ENCODE assay signal across 13 mouse cellular contexts in genomic region chr17:27200801-27201200, GRCm38 (mm10). TPM values are rescaled to one million over a fixed set of nuclear protein-coding genes. Genes with fewer than 3 reads are reported as not detected.
A peak's percentile ranks its signal among the peaks of the same experiment; 100 is the strongest.
DNase-seq lines count a peak whose midpoint lies in the region; ATAC-seq and TF ChIP-seq lines count a peak whose summit lies in the region.
"Had no signal": no experiment of that assay in that cellular context is flagged by ENCODE, and none has a peak within 500 bp of the region (broad histone marks: within the 10 kb centered on the region; RNA-seq: fewer than 3 reads in every experiment).

No protein-coding gene starts in this region.

- TF ChIP-seq POLR2A in limb, embryonic 14.5 days (IDR thresholded peaks at IDR 0.05; ENCODE audit: borderline replicate concordance, extremely low read depth, insufficient read depth, insufficient read length): no peak

- H3K9me3 ChIP-seq in hindbrain, embryonic 12.5 days (replicated peaks): no peaks in the 10 kb centered on the region
- no peaks in the 10 kb centered on the region for H3K9me3 ChIP-seq in hindbrain, embryonic 14.5 days (ENCODE audit: control insufficient read depth, low read length)
- no peaks in the 10 kb centered on the region for H3K9me3 ChIP-seq in limb, embryonic 14.5 days (ENCODE audit: control insufficient read depth, low read length)
- H3K9me3 ChIP-seq: heart, embryonic 12.5 days; intestine, embryonic 15.5 days; liver, embryonic 13.5 days had no signal

- H3K4me1 ChIP-seq in hindbrain, embryonic 12.5 days: peaks cover 46% of the 10 kb centered on the region
- H3K4me1 ChIP-seq in hindbrain, embryonic 14.5 days (replicated peaks; ENCODE audit: control insufficient read depth, insufficient read depth, low read length): peaks cover 16% of the 10 kb centered on the region
- peaks cover 20% of the 10 kb centered on the region for H3K4me1 ChIP-seq in limb, embryonic 14.5 days (ENCODE audit: control insufficient read depth, insufficient read depth, low read length)

- DNase-seq in hindbrain, embryonic 14.5 days (ENCODE audit: low spot score): no peak
- DNase-seq in NIH3T3 (ENCODE audit: low read depth): peak; percentile 34
- DNase-seq in gastrocnemius, postnatal 25 days: peak; percentile 55
- DNase-seq in limb, embryonic 14.5 days (ENCODE audit: low spot score): peak; percentile 57
- DNase-seq in thymus, postnatal 10 days (ENCODE audit: low spot score in 2 of 2): no peak
- no peak for DNase-seq in urinary bladder, postnatal 36 days (ENCODE audit: low spot score in 2 of 2)
- DNase-seq: cerebellum, adult 9-10 months; liver, embryonic 13.5 days; midbrain, embryonic 14.5 days had no signal

- no peak overlapping the region for H3K4me2 ChIP-seq in hindbrain, embryonic 12.5 days (replicated peaks)
- H3K4me2 ChIP-seq in hindbrain, embryonic 14.5 days (replicated peaks): no peak overlapping the region
- H3K4me2 ChIP-seq in limb, embryonic 14.5 days (replicated peaks; ENCODE audit: low read depth, low read length, severe bottlenecking): no peak overlapping the region
- H3K4me2 ChIP-seq: heart, embryonic 12.5 days; intestine, embryonic 15.5 days; liver, embryonic 13.5 days had no signal

- H3K4me3 ChIP-seq in hindbrain, embryonic 12.5 days: no peak overlapping the region
- H3K4me3 ChIP-seq in hindbrain, embryonic 14.5 days (replicated peaks; ENCODE audit: low read length): no peak overlapping the region
- no peak overlapping the region for H3K4me3 ChIP-seq in limb, embryonic 14.5 days (replicated peaks; ENCODE audit: low read length)
- H3K4me3 ChIP-seq: erythroblast, embryonic 14.5 days; heart, embryonic 12.5 days; intestine, embryonic 15.5 days; liver, embryonic 13.5 days had no signal

- no peak for ATAC-seq in hindbrain, embryonic 12.5 days (ENCODE audit: low FRiP score)
- no peak for ATAC-seq in hindbrain, embryonic 14.5 days (ENCODE audit: low FRiP score)
- ATAC-seq in limb, embryonic 14.5 days (ENCODE audit: low FRiP score, low read depth): no peak
- ATAC-seq: intestine, embryonic 15.5 days had no signal

- H3K27me3 ChIP-seq in hindbrain, embryonic 12.5 days: no peaks in the 10 kb centered on the region
- H3K27me3 ChIP-seq in hindbrain, embryonic 14.5 days (ENCODE audit: control insufficient read depth, insufficient read depth, low read length): no peaks in the 10 kb centered on the region
- H3K27me3 ChIP-seq in limb, embryonic 14.5 days (ENCODE audit: control insufficient read depth, insufficient read depth, low read length): no peaks in the 10 kb centered on the region
- H3K27me3 ChIP-seq: intestine, embryonic 15.5 days; liver, embryonic 13.5 days had no signal

- no peak overlapping the region for H3K27ac ChIP-seq in hindbrain, embryonic 12.5 days
- H3K27ac ChIP-seq in hindbrain, embryonic 14.5 days: no peak overlapping the region
- H3K27ac ChIP-seq in limb, embryonic 14.5 days (replicated peaks; ENCODE audit: low read depth, low read length): no peak overlapping the region
- H3K27ac ChIP-seq: intestine, embryonic 15.5 days; liver, embryonic 13.5 days had no signal

- 0 out of 2 replicates have a peak overlapping the region, but pooled peaks have one; percentile 13 for H3K9ac ChIP-seq in hindbrain, embryonic 12.5 days
- H3K9ac ChIP-seq in hindbrain, embryonic 14.5 days: no peak overlapping the region
- H3K9ac ChIP-seq in limb, embryonic 14.5 days (ENCODE audit: low read depth, low read length, severe bottlenecking): no peak overlapping the region
- H3K9ac ChIP-seq: intestine, embryonic 15.5 days; liver, embryonic 13.5 days had no signal

- 81% methylated on average over 11 of the region's 11 CpGs for WGBS in hindbrain, embryonic 12.5 days
- WGBS in hindbrain, embryonic 14.5 days: 68% methylated on average over 11 of the region's 11 CpGs
- WGBS in limb, embryonic 14.5 days: 6% methylated on average over 11 of the region's 11 CpGs

- peaks cover 62% of the 10 kb centered on the region for H3K36me3 ChIP-seq in hindbrain, embryonic 12.5 days
- H3K36me3 ChIP-seq in hindbrain, embryonic 14.5 days (replicated peaks; ENCODE audit: control insufficient read depth, insufficient read depth): peaks cover 59% of the 10 kb centered on the region
- peaks cover 59% of the 10 kb centered on the region for H3K36me3 ChIP-seq in limb, embryonic 14.5 days (ENCODE audit: control insufficient read depth, insufficient read depth, low read length)

RNA-seq across cellular contexts. Expression of gene Lemd2, which starts 3.5 kb away (rescaled TPM):
- 32.9 and 38.2 TPM in 2 replicates for polyA plus RNA-seq in hindbrain, embryonic 12.5 days (2016; fragmentation: Nextera tagmentation; extraction: Ambion mirVana)
- polyA plus RNA-seq in hindbrain, embryonic 14.5 days (2014; fragmentation: Nextera tagmentation; extraction: Ambion mirVana): 24.3 and 24.9 TPM in 2 replicates
- total RNA-seq in gastrocnemius, postnatal 25 days (2021): 10 to 100 TPM; 18.0 to 21.8 TPM
- polyA plus RNA-seq in limb, embryonic 14.5 days (2012; rRNA removed): 93.5 and 126 TPM in 2 replicates
- 20.0 and 21.2 TPM in 2 replicates for polyA plus RNA-seq in limb, embryonic 14.5 days (2014; fragmentation: Nextera tagmentation; extraction: Ambion mirVana)

RNA-seq across cellular contexts. Expression of gene Ip6k3, which starts 33.2 kb away (rescaled TPM):
- 0.40 and 0.54 TPM in 2 replicates for polyA plus RNA-seq in hindbrain, embryonic 12.5 days (2016; fragmentation: Nextera tagmentation; extraction: Ambion mirVana)
- 0.60 and 0.80 TPM in 2 replicates for polyA plus RNA-seq in hindbrain, embryonic 14.5 days (2014; fragmentation: Nextera tagmentation; extraction: Ambion mirVana)
- total RNA-seq in gastrocnemius, postnatal 25 days (2021): 10 to 100 TPM; 73.4 to 94.9 TPM
- 0.47 and 0.55 TPM in 2 replicates for polyA plus RNA-seq in limb, embryonic 14.5 days (2012; rRNA removed)
- 0.46 and 0.76 TPM in 2 replicates for polyA plus RNA-seq in limb, embryonic 14.5 days (2014; fragmentation: Nextera tagmentation; extraction: Ambion mirVana)
- polyA plus RNA-seq: erythroblast, embryonic 14.5 days had no signal

Comparison
In these comparisons a context has a peak if more than half of its experiments do, and no peak if none do; other contexts are left out.
1. DNase-seq: peak in NIH3T3 (single experiment), gastrocnemius, postnatal 25 days (single experiment) and limb, embryonic 14.5 days (single experiment); none in hindbrain, embryonic 14.5 days (single experiment), thymus, postnatal 10 days (0 of 2) and urinary bladder, postnatal 36 days (0 of 2).